Mouse (Mus musculus): ENCODE measurements around the gene R3hdml.
"Not testable (repeated sequence)": the region's sequence is repeated elsewhere in the genome, so short reads cannot be mapped to it uniquely, and the experiment has no call there.

R3hdml gene

GRCm38 (mm10) chr2:163492018-163492417 is at the start of gene R3hdml:
Gene R3hdml, plus strand, starts transcription at chr2:163492318.
- DNase-seq, result no peak

DNA sequence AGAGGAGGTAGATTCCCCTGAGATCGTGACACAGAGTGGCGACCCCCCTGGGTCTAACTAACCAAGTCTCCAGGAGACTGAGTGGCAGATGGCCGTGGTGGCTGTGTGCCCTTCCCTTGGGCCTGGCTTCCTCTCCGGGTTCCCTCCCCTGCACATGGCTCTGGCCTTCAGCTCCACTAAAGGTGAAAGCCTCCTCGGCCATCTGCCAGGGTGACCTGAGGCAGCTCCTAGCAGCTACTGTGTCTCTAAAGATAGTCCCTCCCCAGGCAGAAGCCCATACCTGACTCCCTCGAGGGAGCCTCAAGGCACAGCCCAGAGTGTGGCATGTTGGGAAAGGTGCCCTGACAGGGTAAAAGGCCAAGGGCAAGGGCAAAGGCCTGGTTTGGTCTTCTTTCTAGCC is 48.6 kb upstream of the R3hdml start:
- DNase-seq, result no peak

DNA sequence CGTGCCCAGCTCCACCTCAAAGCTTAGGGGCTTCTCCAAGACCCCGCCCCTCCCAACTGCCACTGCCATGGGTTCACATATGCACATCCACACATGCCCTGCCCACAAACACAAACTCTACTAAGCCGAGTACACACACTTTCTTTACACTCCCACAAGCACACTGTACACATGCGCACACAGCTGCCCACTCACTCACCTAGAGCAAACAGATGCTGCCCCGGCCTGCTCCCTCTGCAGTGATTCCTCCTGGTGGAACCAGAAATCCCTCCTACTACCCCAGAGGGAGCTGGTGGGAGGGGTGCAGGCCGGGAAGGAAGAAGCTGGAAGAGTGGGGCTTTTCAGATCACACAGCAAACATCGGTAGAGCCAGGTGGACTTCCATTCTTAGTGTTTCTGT is 48.1 kb upstream of the R3hdml start:
- no peak for DNase-seq

DNA sequence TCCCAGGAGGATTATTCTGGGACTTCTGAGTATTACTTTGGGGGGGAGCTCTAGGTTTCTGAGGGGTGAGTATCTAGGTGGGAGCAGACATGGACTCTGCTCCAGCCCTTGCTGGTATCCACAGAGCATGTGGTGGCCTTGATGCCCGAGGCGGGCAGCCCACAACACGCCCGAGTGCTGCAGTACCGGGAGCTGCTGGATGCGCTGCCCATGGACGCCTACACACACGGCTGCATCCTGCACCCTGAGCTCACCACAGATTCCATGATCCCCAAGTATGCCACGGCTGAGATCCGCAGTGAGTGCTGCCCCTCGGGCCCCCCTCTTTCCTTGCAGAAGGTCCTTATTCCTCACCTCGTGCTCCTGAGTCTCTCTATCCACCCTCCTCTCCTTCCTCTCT is 44.7 kb upstream of the R3hdml start:
- DNase-seq, result no peak

DNA sequence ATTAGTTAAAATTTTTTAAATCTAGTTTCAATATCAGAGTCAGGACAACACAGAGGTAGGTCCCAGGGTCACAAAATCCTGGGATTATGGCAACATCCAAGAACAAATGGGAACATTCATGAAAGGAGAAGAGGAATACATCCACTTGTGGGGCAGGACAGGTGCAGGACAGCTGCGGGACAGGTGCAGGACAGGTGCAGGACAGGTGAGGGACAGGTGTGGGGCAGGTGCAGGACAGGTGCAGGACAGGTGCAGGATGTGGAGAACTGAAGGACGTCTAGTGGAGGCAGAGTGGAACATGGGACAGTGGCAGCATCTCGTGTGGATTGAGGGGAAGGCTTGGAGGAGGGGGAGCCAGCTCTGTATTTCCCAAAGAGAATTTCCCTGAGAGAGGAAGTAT is 42.8 kb upstream of the R3hdml start:
- no peak for DNase-seq

DNA sequence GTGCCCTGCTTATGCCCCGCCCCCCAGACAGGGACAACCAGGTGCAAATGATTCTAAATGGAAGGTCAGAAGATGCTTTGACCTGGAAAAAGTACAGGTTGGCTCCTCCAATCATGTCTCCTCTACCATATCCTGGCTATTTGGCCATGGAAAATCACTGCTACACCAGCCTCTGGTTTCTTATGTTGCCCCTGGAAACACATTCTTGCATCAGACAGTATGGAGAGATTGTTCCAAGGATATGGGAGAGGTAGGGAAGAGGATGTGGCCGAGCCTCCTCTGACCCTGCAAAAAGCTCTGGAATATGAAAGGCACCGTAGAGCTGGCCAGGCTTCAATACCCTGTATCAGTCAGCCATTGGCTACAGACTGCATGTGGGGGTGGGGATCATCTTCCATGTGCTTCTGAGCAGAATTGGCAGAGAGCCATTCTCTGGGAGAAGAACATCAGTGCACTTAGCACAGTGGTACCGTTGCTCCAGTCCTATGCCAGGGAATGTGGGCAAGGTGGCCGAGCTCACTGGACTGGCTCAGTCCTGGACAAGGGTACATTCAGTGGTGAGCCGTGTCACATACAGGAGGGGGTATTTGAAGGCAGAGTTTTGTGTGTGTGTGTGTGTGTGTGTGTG is 41.3 kb upstream of the R3hdml start:
- no peak for DNase-seq

DNA sequence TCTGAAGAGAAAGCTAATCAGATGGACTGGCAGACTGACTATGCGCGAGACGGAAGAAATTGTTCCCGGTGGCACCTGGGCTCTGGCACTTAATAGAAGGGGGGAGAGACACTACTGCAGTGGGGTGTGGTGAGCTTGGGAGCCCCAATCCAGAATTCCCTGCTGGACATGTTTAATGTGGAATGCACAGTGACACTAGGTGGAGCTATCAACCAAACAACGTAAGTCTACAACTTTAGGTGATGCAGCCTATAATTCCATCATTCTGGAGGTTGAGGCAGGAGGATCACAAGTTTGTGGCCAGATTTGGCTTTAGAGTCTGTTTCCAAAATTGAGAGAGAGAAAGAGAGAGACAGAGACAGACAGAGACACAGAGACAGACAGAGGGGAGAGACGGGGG is 39.4 kb upstream of the R3hdml start:
- DNase-seq, result no peak

- DNase-seq, result no peak
Observed at GRCm38 (mm10) chr2:163453378-163453777, 38.7 kb upstream of the R3hdml start.

DNA sequence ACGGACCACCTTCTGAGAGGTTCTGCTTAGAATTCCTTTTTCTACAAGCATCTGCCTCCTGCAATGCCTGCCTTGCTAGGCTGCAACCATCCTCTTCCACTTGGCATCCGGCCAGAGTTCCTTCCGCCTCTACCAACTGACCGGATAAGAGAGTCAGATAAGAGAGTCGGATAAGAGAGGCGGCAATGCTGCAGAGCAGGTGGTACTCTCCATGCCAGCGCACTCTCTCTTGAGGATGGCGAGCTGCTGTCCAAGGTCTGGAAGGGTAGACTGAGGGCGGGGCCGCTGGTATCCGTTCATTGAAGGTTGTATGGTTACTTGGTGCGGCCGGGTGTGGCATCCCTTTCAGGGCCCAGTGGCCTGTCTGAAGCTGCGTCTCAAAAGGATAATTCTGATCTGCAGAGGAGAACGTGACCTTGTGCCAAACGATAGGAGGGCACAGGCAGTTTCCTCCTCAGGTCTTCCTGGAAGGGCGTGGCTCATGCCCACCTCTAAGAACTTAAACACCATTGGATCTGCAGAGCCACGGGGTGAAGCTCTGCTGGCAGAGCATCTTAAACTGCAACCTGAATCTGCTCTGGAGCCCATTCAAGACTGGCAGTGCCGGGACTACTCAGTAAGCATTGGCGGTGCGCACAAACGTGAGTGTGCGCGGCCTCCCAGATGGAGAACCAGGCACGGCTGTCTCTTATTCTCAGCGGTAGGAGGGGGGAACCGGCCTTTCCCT is 33.4 kb upstream of the R3hdml start:
- DNase-seq, result no peak

DNA sequence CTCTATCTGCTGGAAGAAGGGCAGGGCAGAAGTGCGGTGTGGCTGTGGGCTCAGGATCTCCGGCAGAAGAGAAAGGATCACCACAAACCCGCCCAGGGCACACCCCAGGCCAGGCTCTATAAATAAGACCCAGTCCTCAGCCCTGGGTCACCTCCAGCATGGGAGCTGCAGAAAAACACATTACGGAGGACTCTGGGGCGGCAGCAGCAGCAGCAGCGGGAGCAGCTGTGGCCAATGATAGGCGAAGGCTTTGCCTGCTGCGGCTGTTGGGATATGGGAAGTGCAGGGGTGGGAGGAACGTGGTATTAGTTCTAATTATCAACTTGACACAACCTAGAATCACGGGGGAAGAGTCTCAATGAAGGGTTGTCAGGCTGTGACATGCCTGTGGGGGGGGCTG is 32.7 kb upstream of the R3hdml start:
- DNase-seq, result no peak

- DNase-seq, result no peak
Observed at GRCm38 (mm10) chr2:163460622-163461021, 31.5 kb upstream of the R3hdml start.

DNA sequence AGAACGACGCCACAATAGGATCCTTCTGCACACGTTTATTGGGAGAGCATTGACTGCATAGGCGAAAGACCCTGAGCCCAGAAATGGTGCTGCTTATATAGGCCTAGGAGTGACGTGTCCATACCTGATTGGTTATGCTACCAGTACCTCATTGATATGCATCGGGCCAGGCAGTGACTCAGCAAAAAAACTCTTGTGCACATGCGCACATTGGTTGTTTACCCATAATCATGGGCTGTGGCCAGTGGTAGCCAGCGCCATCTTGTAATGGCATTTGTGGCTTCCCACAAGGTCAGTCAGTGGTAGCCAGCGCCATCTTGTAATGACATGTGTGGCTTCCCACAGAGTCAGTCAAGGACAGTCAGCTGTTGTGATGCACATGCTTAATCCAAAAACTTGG is 30.8 kb upstream of the R3hdml start:
- not testable (repeated sequence) for DNase-seq

DNA sequence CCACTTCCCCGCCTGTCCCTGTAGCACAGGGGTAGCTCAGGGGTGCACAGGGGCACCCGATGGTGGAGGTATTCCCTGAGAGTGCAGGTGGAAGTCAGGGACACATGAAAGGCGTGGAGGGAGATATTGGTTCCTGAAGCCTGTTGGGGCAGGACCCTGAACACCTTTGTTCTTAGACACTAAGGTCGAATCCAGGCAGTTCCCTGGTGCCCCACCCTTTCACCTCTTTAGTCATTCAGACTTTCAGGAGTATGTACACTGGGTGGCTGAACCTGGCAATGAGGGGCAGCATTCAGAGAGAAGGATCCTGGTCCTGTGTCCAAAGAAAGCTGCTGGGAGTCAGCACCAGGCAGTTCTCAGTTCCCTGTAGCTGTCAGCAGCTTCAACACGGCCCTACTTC is 29.7 kb upstream of the R3hdml start:
- no peak for DNase-seq

- no peak for DNase-seq
Observed at GRCm38 (mm10) chr2:163462801-163463200, 29.3 kb upstream of the R3hdml start.

GRCm38 (mm10) chr2:163463251-163463769 is 28.8 kb upstream of the R3hdml start:
- no peak for DNase-seq

DNA sequence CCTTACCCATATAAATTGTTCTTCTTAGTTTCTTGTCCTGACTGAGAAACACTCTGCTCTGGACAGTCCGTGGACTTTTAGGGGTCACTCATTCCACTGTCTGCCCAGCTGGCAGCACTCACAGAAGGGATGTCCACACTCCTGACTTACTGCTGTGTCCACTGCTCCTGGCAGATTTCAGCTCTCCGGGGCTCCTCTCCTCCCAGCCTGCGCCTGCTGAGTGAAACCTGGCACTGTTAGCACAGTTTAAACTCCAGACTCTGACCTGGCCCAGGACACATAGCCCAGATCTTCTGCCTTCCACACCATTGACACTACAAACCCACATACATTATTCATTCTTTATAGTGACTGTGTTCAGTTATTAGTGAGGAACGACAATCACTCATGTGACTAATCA is 28.1 kb upstream of the R3hdml start:
- DNase-seq, result no peak

GRCm38 (mm10) chr2:163464562-163464961 is 27.6 kb upstream of the R3hdml start:
- DNase-seq, result no peak

- DNase-seq, result no peak
Observed at GRCm38 (mm10) chr2:163466771-163467170, 25.3 kb upstream of the R3hdml start.

GRCm38 (mm10) chr2:163467585-163467984 is 24.5 kb upstream of the R3hdml start:
- no peak for DNase-seq

DNA sequence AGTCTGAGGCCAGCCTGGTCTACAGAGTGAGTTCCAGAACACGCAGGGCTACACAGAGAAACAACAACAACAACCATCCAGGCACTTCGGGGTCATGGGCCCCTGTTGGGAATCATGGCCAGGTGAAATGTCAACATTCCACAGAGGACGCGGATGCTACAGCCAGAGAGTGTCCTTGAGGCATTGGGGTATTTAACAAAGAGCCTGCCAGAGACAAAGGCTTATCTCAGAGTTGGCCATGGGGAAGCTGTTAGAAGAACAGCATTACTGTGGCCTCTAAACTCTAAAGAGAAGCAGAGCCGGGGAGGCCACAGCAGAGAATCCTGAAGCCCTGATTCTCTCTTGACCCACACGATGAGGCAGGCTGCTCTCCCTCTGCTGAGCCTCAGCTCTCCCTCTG is 23.3 kb upstream of the R3hdml start:
- DNase-seq, result no peak

DNA sequence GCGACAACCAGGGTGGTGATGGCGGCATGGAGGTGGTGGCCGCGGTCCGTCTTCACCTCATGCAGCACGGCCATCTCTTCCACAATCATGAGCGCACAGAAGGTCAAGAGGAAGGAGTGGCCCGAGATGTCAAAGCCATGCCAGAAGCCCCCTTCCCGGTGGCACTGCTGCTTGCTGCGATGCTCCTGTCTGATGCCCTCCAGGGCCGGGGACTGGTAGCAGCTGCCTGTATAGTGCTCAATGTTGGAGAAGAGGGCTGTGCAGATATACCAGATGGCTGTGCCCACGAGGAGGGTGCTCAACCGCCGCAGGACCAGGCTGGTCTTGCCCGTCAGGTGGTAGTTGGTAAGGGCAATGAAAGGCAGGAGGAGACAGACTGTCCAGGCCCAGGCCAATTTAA is 22.4 kb upstream of the R3hdml start:
- no peak for DNase-seq

DNA sequence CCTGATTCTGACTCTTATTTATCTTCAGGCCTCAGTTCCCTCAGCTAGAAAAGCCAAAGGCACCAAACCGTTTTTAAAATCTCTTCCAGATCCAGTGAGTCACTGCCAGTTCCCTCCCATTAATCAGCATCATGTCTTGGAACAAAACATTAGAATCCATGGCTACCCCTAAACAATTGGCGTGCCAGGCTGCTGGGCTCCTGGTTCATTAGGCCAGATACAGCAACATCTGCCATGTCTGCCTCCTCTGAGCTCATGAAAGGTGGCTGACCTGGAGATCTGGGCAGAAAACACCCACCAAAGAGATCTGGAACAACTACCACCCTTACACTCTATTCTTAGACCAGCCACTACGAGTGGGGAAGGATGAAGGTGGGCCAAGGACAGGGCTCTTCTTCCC is 21.0 kb upstream of the R3hdml start:
- no peak for DNase-seq

GRCm38 (mm10) chr2:163471710-163472465 is 20.2 kb upstream of the R3hdml start:
- DNase-seq, result no peak

DNA sequence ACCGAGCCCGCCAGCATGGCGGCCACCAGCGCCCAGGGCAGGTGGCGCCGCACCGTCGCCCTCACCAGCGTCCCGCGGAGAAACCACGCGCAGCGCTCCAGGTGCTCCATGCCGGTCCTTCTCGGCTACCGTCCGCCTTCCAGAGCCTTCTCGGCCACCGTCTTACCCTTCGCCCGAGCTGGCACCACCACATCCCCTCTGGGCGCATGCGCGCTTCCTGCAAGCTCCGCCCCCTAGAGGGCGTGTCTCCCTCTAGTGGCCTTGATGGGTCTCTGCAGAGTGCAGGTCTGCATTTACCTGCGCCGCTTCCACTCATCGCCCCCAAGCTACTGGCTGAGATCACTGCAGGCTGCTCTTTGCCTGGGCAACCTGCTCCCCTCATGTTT is 19.7 kb upstream of the R3hdml start, which contains the start of gene Fitm2:
Gene Fitm2 (minus strand): TSS at position 164 of the 386 bp plus-strand sequence.
- DNase-seq, result peak; percentile 96
